Mouse (Mus musculus): ENCODE results near the gene Naaa. TPM values are rescaled to one million over a fixed set of nuclear protein-coding genes. Genes with fewer than 3 reads are reported as not detected.

Gene Naaa
- polyA plus RNA-seq, 1 experiment from 2014 or later, result 23.5 TPM

GRCm38 (mm10) chr5:92231836-92232235 lies 46.1 kb downstream of the Naaa start:
- DNase-seq (ENCODE audit: low spot score) (no peak), ATAC-seq (replicated peaks; ENCODE audit: low FRiP score, low TSS enrichment, low read depth) (no peak)
- Histone ChIP-seq H3K9me3 (ENCODE audit: control insufficient read depth, low read length) (no peaks in the 10 kb centered on the region), H3K27me3 (replicated peaks; ENCODE audit: control insufficient read depth, insufficient read depth, low read length) (no peaks in the 10 kb centered on the region), H3K4me2 (ENCODE audit: low read length) (no peak overlapping the region), H3K4me3 (ENCODE audit: low read depth, low read length) (no peak overlapping the region), H3K9ac (ENCODE audit: low read length) (no peak overlapping the region), H3K36me3 (ENCODE audit: control insufficient read depth, insufficient read depth, low read length) (no peaks in the 10 kb centered on the region), H3K27ac (ENCODE audit: low read depth) (no peak overlapping the region), H3K4me1 (replicated peaks; ENCODE audit: control insufficient read depth, insufficient read depth, low read length) (no peaks in the 10 kb centered on the region)
- WGBS, result 84% methylated on average over 10 of the region's 10 CpGs

- no peaks in the 10 kb centered on the region for H3K4me1 ChIP-seq (replicated peaks; ENCODE audit: control insufficient read depth, insufficient read depth, low read length)
- WGBS, result 80% methylated on average over 11 of the region's 11 CpGs
- ATAC-seq (replicated peaks; ENCODE audit: low FRiP score, low TSS enrichment, low read depth), result no peak
Observed at GRCm38 (mm10) chr5:92230306-92230705, 47.7 kb downstream of the Naaa start.

DNA sequence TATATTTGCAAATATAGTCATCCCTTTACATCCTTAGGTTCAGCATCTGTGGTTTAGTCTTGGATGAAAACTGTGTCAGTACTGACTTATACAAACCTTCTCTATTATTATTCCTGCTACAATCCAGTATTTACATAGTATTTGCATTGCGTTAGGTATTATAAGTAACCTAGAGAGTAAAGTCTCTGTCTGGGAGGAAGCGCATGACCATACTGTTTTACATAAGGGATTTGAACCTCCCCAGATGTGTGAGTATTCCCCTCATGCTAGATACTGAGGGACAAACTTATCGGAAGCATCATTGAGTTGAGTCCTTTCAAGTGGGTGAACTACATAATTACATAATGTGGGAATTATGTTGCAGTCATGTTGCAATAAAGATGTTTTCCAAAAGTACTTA lies 48.5 kb downstream of the Naaa start:
- Histone ChIP-seq H3K27me3 (replicated peaks; ENCODE audit: control insufficient read depth, insufficient read depth, low read length) (no peaks in the 10 kb centered on the region), H3K27ac (ENCODE audit: low read depth) (no peak overlapping the region), H3K36me3 (ENCODE audit: control insufficient read depth, insufficient read depth, low read length) (no peaks in the 10 kb centered on the region), H3K4me1 (replicated peaks; ENCODE audit: control insufficient read depth, insufficient read depth, low read length) (no peaks in the 10 kb centered on the region), H3K4me2 (ENCODE audit: low read length) (no peak overlapping the region), H3K9ac (ENCODE audit: low read length) (no peak overlapping the region), H3K4me3 (ENCODE audit: low read depth, low read length) (no peak overlapping the region), H3K9me3 (ENCODE audit: control insufficient read depth, low read length) (no peaks in the 10 kb centered on the region)
- no peak for DNase-seq (ENCODE audit: low spot score)
- 95% methylated on average over 3 of the region's 3 CpGs for WGBS
- ATAC-seq (replicated peaks; ENCODE audit: low FRiP score, low TSS enrichment, low read depth), result no peak

More at GRCm38 (mm10) chr5:92230306-92230705, 47.7 kb downstream of the Naaa start:
- Histone ChIP-seq H3K4me3 (ENCODE audit: low read depth, low read length) (no peak overlapping the region), H3K9me3 (ENCODE audit: control insufficient read depth, low read length) (no peaks in the 10 kb centered on the region), H3K9ac (ENCODE audit: low read length) (no peak overlapping the region), H3K4me2 (ENCODE audit: low read length) (no peak overlapping the region), H3K27ac (ENCODE audit: low read depth) (no peak overlapping the region), H3K27me3 (replicated peaks; ENCODE audit: control insufficient read depth, insufficient read depth, low read length) (no peaks in the 10 kb centered on the region), H3K36me3 (ENCODE audit: control insufficient read depth, insufficient read depth, low read length) (no peaks in the 10 kb centered on the region)
- no peak for DNase-seq (ENCODE audit: low spot score)

DNA sequence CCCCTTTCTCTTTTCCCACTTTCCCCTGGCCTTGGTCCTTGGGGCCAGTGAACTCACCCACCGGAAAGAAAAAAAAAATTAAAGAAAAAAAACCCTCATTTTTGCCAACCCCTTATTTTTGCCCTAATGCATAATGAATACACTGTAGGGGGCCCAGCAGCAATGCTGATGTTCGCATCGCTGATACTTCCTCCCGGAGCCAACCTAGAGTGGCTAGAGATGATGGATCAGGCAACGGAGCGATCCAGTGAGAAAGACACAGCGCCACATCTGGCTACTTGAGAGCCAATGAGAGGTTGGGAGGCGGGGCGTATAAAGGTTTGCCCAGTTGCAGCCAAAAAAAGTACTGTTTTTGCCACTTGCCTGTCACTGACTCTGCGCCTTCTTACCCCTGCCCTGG lies 49.2 kb downstream of the Naaa start:
- 52% methylated on average over 10 of the region's 10 CpGs for WGBS
- no peaks in the 10 kb centered on the region for H3K9me3 ChIP-seq (ENCODE audit: control insufficient read depth, low read length)

DNA sequence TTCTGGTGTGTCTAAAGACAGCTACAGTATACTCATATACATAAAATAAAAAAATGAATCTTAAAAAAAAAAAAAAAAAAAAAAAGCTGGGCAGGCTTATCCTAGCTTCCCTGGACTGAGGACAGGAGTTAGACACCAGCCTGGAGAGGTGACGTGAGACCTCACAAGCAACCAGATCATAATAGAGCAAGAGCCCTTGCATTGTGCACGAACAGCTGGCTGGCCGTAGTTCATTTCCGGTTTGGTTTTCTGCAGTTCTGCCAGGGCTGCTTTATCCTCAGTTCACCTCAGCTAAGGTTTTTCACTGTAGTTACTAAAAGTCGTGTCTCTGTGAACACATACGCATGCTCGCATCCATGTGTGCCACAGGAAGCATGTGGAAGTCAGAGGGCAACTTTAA lies 50.2 kb downstream of the Naaa start:
- WGBS, result 63% methylated on average over 7 of the region's 7 CpGs
- ATAC-seq (replicated peaks; ENCODE audit: low FRiP score, low TSS enrichment, low read depth), result no peak
- no peaks in the 10 kb centered on the region for H3K36me3 ChIP-seq (ENCODE audit: control insufficient read depth, insufficient read depth, low read length)
- no peak overlapping the region for H3K9ac ChIP-seq (ENCODE audit: low read length)
- H3K9me3 ChIP-seq (ENCODE audit: control insufficient read depth, low read length), result no peaks in the 10 kb centered on the region
- no peak overlapping the region for H3K4me3 ChIP-seq (ENCODE audit: low read depth, low read length)
- no peaks in the 10 kb centered on the region for H3K4me1 ChIP-seq (replicated peaks; ENCODE audit: control insufficient read depth, insufficient read depth, low read length)
- H3K27me3 ChIP-seq (replicated peaks; ENCODE audit: control insufficient read depth, insufficient read depth, low read length), result no peaks in the 10 kb centered on the region
- H3K27ac ChIP-seq (ENCODE audit: low read depth), result no peak overlapping the region
- H3K4me2 ChIP-seq (ENCODE audit: low read length), result no peak overlapping the region
- no peak for DNase-seq (ENCODE audit: low spot score)

More for the DNA sequence above, 49.2 kb downstream of the Naaa start:
- ATAC-seq (replicated peaks; ENCODE audit: low FRiP score, low TSS enrichment, low read depth) (no peak), DNase-seq (ENCODE audit: low spot score) (no peak)
- H3K4me1 ChIP-seq (replicated peaks; ENCODE audit: control insufficient read depth, insufficient read depth, low read length), result no peaks in the 10 kb centered on the region
- H3K4me2 ChIP-seq (ENCODE audit: low read length), result no peak overlapping the region
- H3K36me3 ChIP-seq (ENCODE audit: control insufficient read depth, insufficient read depth, low read length), result no peaks in the 10 kb centered on the region
- no peaks in the 10 kb centered on the region for H3K27me3 ChIP-seq (replicated peaks; ENCODE audit: control insufficient read depth, insufficient read depth, low read length)
- H3K9ac ChIP-seq (ENCODE audit: low read length), result no peak overlapping the region
- H3K27ac ChIP-seq (ENCODE audit: low read depth), result no peak overlapping the region
- no peak overlapping the region for H3K4me3 ChIP-seq (ENCODE audit: low read depth, low read length)

DNA sequence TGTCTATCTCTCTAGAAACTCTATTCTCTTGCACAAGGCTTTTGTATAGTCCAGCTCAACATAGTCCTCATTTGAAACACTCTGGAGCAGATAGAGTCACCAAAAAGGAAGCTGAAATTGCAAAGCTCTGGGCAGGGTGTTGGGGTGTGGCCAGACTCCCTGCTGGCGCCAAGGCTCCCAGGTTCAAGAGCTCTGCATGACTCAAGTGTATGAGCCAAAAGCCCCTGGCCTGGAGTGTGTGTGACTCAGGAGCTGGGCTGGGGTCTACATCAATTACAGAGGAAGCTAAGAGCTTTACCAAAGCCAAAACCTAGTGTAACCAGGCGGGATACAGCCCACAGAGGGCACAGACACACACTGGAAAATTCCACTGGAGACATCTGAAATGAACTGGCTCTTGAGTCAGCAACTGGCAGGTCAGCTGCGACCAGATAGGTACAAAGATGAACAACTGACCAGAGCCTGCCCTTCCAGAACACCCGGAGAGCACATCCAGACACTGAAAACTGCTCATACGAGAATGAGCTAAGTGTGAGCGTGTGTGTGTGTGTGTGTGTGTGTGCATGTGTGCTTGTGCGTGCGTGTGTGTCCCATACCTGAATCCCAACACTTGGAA lies 57.6 kb downstream of the Naaa start:
- Histone ChIP-seq H3K4me3 (ENCODE audit: low read depth, low read length) (no peak overlapping the region), H3K36me3 (ENCODE audit: control insufficient read depth, insufficient read depth, low read length) (no peaks in the 10 kb centered on the region), H3K9me3 (ENCODE audit: control insufficient read depth, low read length) (no peaks in the 10 kb centered on the region), H3K4me2 (ENCODE audit: low read length) (no peak overlapping the region), H3K9ac (ENCODE audit: low read length) (no peak overlapping the region), H3K4me1 (replicated peaks; ENCODE audit: control insufficient read depth, insufficient read depth, low read length) (no peaks in the 10 kb centered on the region), H3K27ac (ENCODE audit: low read depth) (no peak overlapping the region), H3K27me3 (replicated peaks; ENCODE audit: control insufficient read depth, insufficient read depth, low read length) (no peaks in the 10 kb centered on the region)
- 90% methylated on average over 8 of the region's 8 CpGs for WGBS
- no peak for ATAC-seq (replicated peaks; ENCODE audit: low FRiP score, low TSS enrichment, low read depth)
- DNase-seq (ENCODE audit: low spot score), result no peak

- no peaks in the 10 kb centered on the region for H3K4me1 ChIP-seq (replicated peaks; ENCODE audit: control insufficient read depth, insufficient read depth, low read length)
- WGBS, result 79% methylated on average over 6 of the region's 6 CpGs
- no peaks in the 10 kb centered on the region for H3K36me3 ChIP-seq (ENCODE audit: control insufficient read depth, insufficient read depth, low read length)
- ATAC-seq (replicated peaks; ENCODE audit: low FRiP score, low TSS enrichment, low read depth) (no peak), DNase-seq (ENCODE audit: low spot score) (no peak)
- H3K27ac ChIP-seq (ENCODE audit: low read depth), result no peak overlapping the region
- no peaks in the 10 kb centered on the region for H3K9me3 ChIP-seq (ENCODE audit: control insufficient read depth, low read length)
- no peak overlapping the region for H3K9ac ChIP-seq (ENCODE audit: low read length)
- H3K4me3 ChIP-seq (ENCODE audit: low read depth, low read length), result no peak overlapping the region
- H3K27me3 ChIP-seq (replicated peaks; ENCODE audit: control insufficient read depth, insufficient read depth, low read length), result no peaks in the 10 kb centered on the region
- no peak overlapping the region for H3K4me2 ChIP-seq (ENCODE audit: low read length)
Observed at GRCm38 (mm10) chr5:92219826-92220225, 58.1 kb downstream of the Naaa start.

GRCm38 (mm10) chr5:92218915-92219793 lies 58.8 kb downstream of the Naaa start:
- Histone ChIP-seq H3K27ac (ENCODE audit: low read depth) (no peak overlapping the region), H3K36me3 (ENCODE audit: control insufficient read depth, insufficient read depth, low read length) (no peaks in the 10 kb centered on the region), H3K4me2 (ENCODE audit: low read length) (no peak overlapping the region), H3K4me3 (ENCODE audit: low read depth, low read length) (no peak overlapping the region), H3K27me3 (replicated peaks; ENCODE audit: control insufficient read depth, insufficient read depth, low read length) (no peaks in the 10 kb centered on the region), H3K4me1 (replicated peaks; ENCODE audit: control insufficient read depth, insufficient read depth, low read length) (no peaks in the 10 kb centered on the region), H3K9ac (ENCODE audit: low read length) (no peak overlapping the region), H3K9me3 (ENCODE audit: control insufficient read depth, low read length) (no peaks in the 10 kb centered on the region)
- 64% methylated on average over 17 of the region's 17 CpGs for WGBS
- DNase-seq (ENCODE audit: low spot score) (no peak), ATAC-seq (replicated peaks; ENCODE audit: low FRiP score, low TSS enrichment, low read depth) (no peak)

DNA sequence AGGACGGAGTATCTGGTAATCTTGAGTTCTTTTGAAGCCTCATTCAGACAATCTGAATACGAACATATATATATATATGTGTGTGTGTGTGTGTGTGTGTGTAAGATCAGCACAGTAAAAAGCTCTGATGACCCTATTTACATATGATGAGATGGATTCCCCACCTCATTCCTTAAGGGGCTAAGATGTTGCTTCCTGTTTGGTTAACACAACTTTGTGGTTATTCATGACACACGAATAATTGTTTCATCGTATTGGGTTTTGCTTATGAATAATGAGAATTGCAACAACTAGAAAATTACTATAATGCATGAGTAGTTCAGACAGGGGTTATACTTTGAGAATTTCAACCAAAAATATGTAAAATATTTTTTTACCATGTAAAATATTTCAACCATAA lies 62.7 kb downstream of the Naaa start, which contains the start of gene U90926:
Gene U90926, minus strand, starts transcription at position 101 of the 400 bp plus-strand sequence.
- H3K4me3 ChIP-seq (ENCODE audit: low read depth, low read length), result no peak within 1 kb of the TSS
- 92% methylated on average over 4 of the region's 4 CpGs for WGBS
- no peaks in the 10 kb centered on the region for H3K27me3 ChIP-seq (replicated peaks; ENCODE audit: control insufficient read depth, insufficient read depth, low read length)
- no peak within 1 kb of the TSS for H3K27ac ChIP-seq (ENCODE audit: low read depth)
- H3K4me2 ChIP-seq (ENCODE audit: low read length), result no peak within 1 kb of the TSS
- no peaks in the 10 kb centered on the region for H3K36me3 ChIP-seq (ENCODE audit: control insufficient read depth, insufficient read depth, low read length)
- no peaks in the 10 kb centered on the region for H3K4me1 ChIP-seq (replicated peaks; ENCODE audit: control insufficient read depth, insufficient read depth, low read length)
- no peak for DNase-seq (ENCODE audit: low spot score)
- H3K9ac ChIP-seq (ENCODE audit: low read length), result no peak within 1 kb of the TSS
- H3K9me3 ChIP-seq (ENCODE audit: control insufficient read depth, low read length), result no peaks in the 10 kb centered on the region
- ATAC-seq (replicated peaks; ENCODE audit: low FRiP score, low TSS enrichment, low read depth), result no peak

Data from intestine, embryonic 14.5 days (tissue).